Mouse (Mus musculus): Measurements from ENCODE around the gene Mipep. TPM values are rescaled to one million over a fixed set of nuclear protein-coding genes. Genes with fewer than 3 reads are reported as not detected.
A peak's percentile ranks its signal among the peaks of the same experiment; 100 is the strongest.

The Mipep gene
- polyA plus RNA-seq, 1 experiment from 2014 or later: 21.3 TPM

DNA sequence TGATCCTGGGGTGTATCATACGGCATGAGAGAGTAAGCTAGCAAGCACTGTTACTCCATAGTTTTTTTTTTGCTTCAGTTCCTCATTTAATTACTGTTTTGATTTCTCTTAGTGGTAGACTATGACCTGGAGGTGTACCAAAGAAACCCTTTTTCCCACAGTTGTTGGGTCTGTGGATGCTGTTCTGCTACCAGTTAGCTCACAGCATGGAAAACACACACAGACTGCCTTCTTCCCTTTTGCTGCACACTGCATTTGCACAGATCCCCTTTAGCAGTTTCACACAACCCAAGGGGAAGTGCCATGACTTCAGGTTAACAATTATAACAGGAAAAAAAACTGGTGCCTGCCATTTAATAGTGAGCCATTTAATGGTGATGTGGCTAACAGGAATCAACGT, 45.7 kb downstream of the Mipep start:
- H3K27ac ChIP-seq (replicated peaks; ENCODE audit: low read depth, low read length): no peak overlapping the region
- DNase-seq (no peak), ATAC-seq (ENCODE audit: low FRiP score, low TSS enrichment) (no peak)
- H3K9me3 ChIP-seq (ENCODE audit: control insufficient read depth, low read length): peaks cover 4% of the 10 kb centered on the region
- H3K27me3 ChIP-seq (ENCODE audit: control insufficient read depth, insufficient read depth, low read length): no peaks in the 10 kb centered on the region
- H3K4me2 ChIP-seq (ENCODE audit: low read length): no peak overlapping the region
- peaks cover 28% of the 10 kb centered on the region for H3K36me3 ChIP-seq (ENCODE audit: control insufficient read depth, insufficient read depth, low read length)
- H3K4me3 ChIP-seq (replicated peaks; ENCODE audit: low read depth, low read length): no peak overlapping the region
- H3K9ac ChIP-seq (replicated peaks; ENCODE audit: low read length): no peak overlapping the region
- H3K4me1 ChIP-seq (ENCODE audit: control insufficient read depth, insufficient read depth, low read length): no peaks in the 10 kb centered on the region
- WGBS: 97% methylated on average over 2 of the region's 2 CpGs

GRCm38 (mm10) chr14:60836709-60837108, 52.3 kb downstream of the Mipep start:
- peaks cover 2% of the 10 kb centered on the region for H3K9me3 ChIP-seq (ENCODE audit: control insufficient read depth, low read length)
- WGBS: 24% methylated on average over 6 of the region's 6 CpGs
- peaks cover 20% of the 10 kb centered on the region for H3K36me3 ChIP-seq (ENCODE audit: control insufficient read depth, insufficient read depth, low read length)
- ATAC-seq (ENCODE audit: low FRiP score, low TSS enrichment): no peak
- no peak overlapping the region for H3K9ac ChIP-seq (replicated peaks; ENCODE audit: low read length)
- H3K27ac ChIP-seq (replicated peaks; ENCODE audit: low read depth, low read length): no peak overlapping the region
- no peak overlapping the region for H3K4me2 ChIP-seq (ENCODE audit: low read length)
- no peaks in the 10 kb centered on the region for H3K27me3 ChIP-seq (ENCODE audit: control insufficient read depth, insufficient read depth, low read length)
- no peak for DNase-seq
- H3K4me1 ChIP-seq (ENCODE audit: control insufficient read depth, insufficient read depth, low read length): no peaks in the 10 kb centered on the region
- no peak overlapping the region for H3K4me3 ChIP-seq (replicated peaks; ENCODE audit: low read depth, low read length)

- no peaks in the 10 kb centered on the region for H3K27me3 ChIP-seq (ENCODE audit: control insufficient read depth, insufficient read depth, low read length)
- no peak for ATAC-seq (ENCODE audit: low FRiP score, low TSS enrichment)
- 92% methylated on average over 8 of the region's 8 CpGs for WGBS
- DNase-seq: no peak
- no peaks in the 10 kb centered on the region for H3K4me1 ChIP-seq (ENCODE audit: control insufficient read depth, insufficient read depth, low read length)
- no peaks in the 10 kb centered on the region for H3K9me3 ChIP-seq (ENCODE audit: control insufficient read depth, low read length)
- H3K4me3 ChIP-seq (replicated peaks; ENCODE audit: low read depth, low read length): no peak overlapping the region
- H3K4me2 ChIP-seq (ENCODE audit: low read length): no peak overlapping the region
- H3K27ac ChIP-seq (replicated peaks; ENCODE audit: low read depth, low read length): no peak overlapping the region
- peaks cover 7% of the 10 kb centered on the region for H3K36me3 ChIP-seq (ENCODE audit: control insufficient read depth, insufficient read depth, low read length)
- no peak overlapping the region for H3K9ac ChIP-seq (replicated peaks; ENCODE audit: low read length)
Observed at GRCm38 (mm10) chr14:60839654-60840053, 55.3 kb downstream of the Mipep start.

- Histone ChIP-seq H3K4me3 (replicated peaks; ENCODE audit: low read depth, low read length) (no peak overlapping the region), H3K36me3 (ENCODE audit: control insufficient read depth, insufficient read depth, low read length) (peaks cover 12% of the 10 kb centered on the region), H3K9me3 (ENCODE audit: control insufficient read depth, low read length) (no peaks in the 10 kb centered on the region), H3K27me3 (ENCODE audit: control insufficient read depth, insufficient read depth, low read length) (no peaks in the 10 kb centered on the region), H3K27ac (replicated peaks; ENCODE audit: low read depth, low read length) (no peak overlapping the region), H3K4me2 (ENCODE audit: low read length) (no peak overlapping the region), H3K9ac (replicated peaks; ENCODE audit: low read length) (no peak overlapping the region), H3K4me1 (ENCODE audit: control insufficient read depth, insufficient read depth, low read length) (peaks cover 7% of the 10 kb centered on the region; the same call in 1 of the 2 replicates)
- 70% methylated on average over 14 of the region's 14 CpGs for WGBS
- ATAC-seq (ENCODE audit: low FRiP score, low TSS enrichment): no peak
- no peak for DNase-seq
Observed at GRCm38 (mm10) chr14:60841977-60842659, 57.7 kb downstream of the Mipep start.

GRCm38 (mm10) chr14:60843596-60843995, 59.2 kb downstream of the Mipep start:
- no peaks in the 10 kb centered on the region for H3K27me3 ChIP-seq (ENCODE audit: control insufficient read depth, insufficient read depth, low read length)
- H3K9me3 ChIP-seq (ENCODE audit: control insufficient read depth, low read length): no peaks in the 10 kb centered on the region
- ATAC-seq (ENCODE audit: low FRiP score, low TSS enrichment) (no peak), DNase-seq (no peak)
- H3K36me3 ChIP-seq (ENCODE audit: control insufficient read depth, insufficient read depth, low read length): peaks cover 13% of the 10 kb centered on the region
- 93% methylated on average over 7 of the region's 7 CpGs for WGBS
- no peak overlapping the region for H3K9ac ChIP-seq (replicated peaks; ENCODE audit: low read length)
- peaks cover 7% of the 10 kb centered on the region; the same call in 1 of the 2 replicates for H3K4me1 ChIP-seq (ENCODE audit: control insufficient read depth, insufficient read depth, low read length)
- H3K4me3 ChIP-seq (replicated peaks; ENCODE audit: low read depth, low read length): no peak overlapping the region
- no peak overlapping the region for H3K4me2 ChIP-seq (ENCODE audit: low read length)
- no peak overlapping the region for H3K27ac ChIP-seq (replicated peaks; ENCODE audit: low read depth, low read length)

GRCm38 (mm10) chr14:60845261-60846045, 61.1 kb downstream of the Mipep start:
- no peaks in the 10 kb centered on the region for H3K27me3 ChIP-seq (ENCODE audit: control insufficient read depth, insufficient read depth, low read length)
- WGBS: 25% methylated on average over 10 of the region's 10 CpGs
- H3K9ac ChIP-seq (replicated peaks; ENCODE audit: low read length): no peak overlapping the region
- H3K27ac ChIP-seq (replicated peaks; ENCODE audit: low read depth, low read length): 0 out of 2 replicates have a peak overlapping the region, but pooled peaks have one; percentile 20
- peak; percentile 31 for DNase-seq
- no peak overlapping the region for H3K4me3 ChIP-seq (replicated peaks; ENCODE audit: low read depth, low read length)
- no peaks in the 10 kb centered on the region for H3K9me3 ChIP-seq (ENCODE audit: control insufficient read depth, low read length)
- H3K4me2 ChIP-seq (ENCODE audit: low read length): no peak overlapping the region
- H3K36me3 ChIP-seq (ENCODE audit: control insufficient read depth, insufficient read depth, low read length): peaks cover 17% of the 10 kb centered on the region
- ATAC-seq (ENCODE audit: low FRiP score, low TSS enrichment): no peak
- H3K4me1 ChIP-seq (ENCODE audit: control insufficient read depth, insufficient read depth, low read length): peaks cover 7% of the 10 kb centered on the region; the same call in 1 of the 2 replicates

GRCm38 (mm10) chr14:60846174-60846573, 61.8 kb downstream of the Mipep start:
- Histone ChIP-seq H3K4me3 (replicated peaks; ENCODE audit: low read depth, low read length) (no peak overlapping the region), H3K9ac (replicated peaks; ENCODE audit: low read length) (no peak overlapping the region), H3K9me3 (ENCODE audit: control insufficient read depth, low read length) (no peaks in the 10 kb centered on the region), H3K36me3 (ENCODE audit: control insufficient read depth, insufficient read depth, low read length) (peaks cover 21% of the 10 kb centered on the region), H3K27me3 (ENCODE audit: control insufficient read depth, insufficient read depth, low read length) (no peaks in the 10 kb centered on the region), H3K4me1 (ENCODE audit: control insufficient read depth, insufficient read depth, low read length) (peaks cover 7% of the 10 kb centered on the region; the same call in 1 of the 2 replicates), H3K27ac (replicated peaks; ENCODE audit: low read depth, low read length) (no peak overlapping the region), H3K4me2 (ENCODE audit: low read length) (no peak overlapping the region)
- no peak for DNase-seq
- ATAC-seq (ENCODE audit: low FRiP score, low TSS enrichment): no peak
- WGBS: 97% methylated on average over 5 of the region's 5 CpGs

DNA sequence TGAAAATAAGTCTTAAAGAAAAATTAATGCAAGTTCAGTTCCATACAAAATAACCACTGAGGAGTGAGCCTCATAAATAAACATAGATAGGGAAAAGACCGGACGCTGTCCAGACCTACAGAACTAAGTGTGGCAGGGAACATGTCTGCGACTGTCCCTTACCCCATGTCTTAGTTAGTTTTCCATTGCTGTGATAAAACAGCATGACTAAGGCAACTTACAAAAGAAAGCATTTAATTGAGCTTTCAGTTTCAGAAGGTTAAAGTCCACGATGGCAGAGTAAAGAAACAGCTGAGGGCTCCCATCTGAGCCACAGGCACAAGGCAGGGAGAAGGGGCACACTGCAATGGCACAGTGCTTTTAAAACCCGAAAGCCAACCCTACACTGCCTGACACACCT, 63.8 kb downstream of the Mipep start:
- no peak overlapping the region for H3K4me3 ChIP-seq (replicated peaks; ENCODE audit: low read depth, low read length)
- H3K4me1 ChIP-seq (ENCODE audit: control insufficient read depth, insufficient read depth, low read length): peaks cover 7% of the 10 kb centered on the region; the same call in 1 of the 2 replicates
- ATAC-seq (ENCODE audit: low FRiP score, low TSS enrichment) (no peak), DNase-seq (no peak)
- 86% methylated on average over 5 of the region's 5 CpGs for WGBS
- H3K36me3 ChIP-seq (ENCODE audit: control insufficient read depth, insufficient read depth, low read length): peaks cover 30% of the 10 kb centered on the region
- H3K27ac ChIP-seq (replicated peaks; ENCODE audit: low read depth, low read length): no peak overlapping the region
- no peaks in the 10 kb centered on the region for H3K9me3 ChIP-seq (ENCODE audit: control insufficient read depth, low read length)
- no peaks in the 10 kb centered on the region for H3K27me3 ChIP-seq (ENCODE audit: control insufficient read depth, insufficient read depth, low read length)
- H3K4me2 ChIP-seq (ENCODE audit: low read length): no peak overlapping the region
- no peak overlapping the region for H3K9ac ChIP-seq (replicated peaks; ENCODE audit: low read length)

All from midbrain, embryonic 14.5 days (tissue).